Mouse (Mus musculus): ENCODE data around the gene Abcg5.

- no peak for TF ChIP-seq CTCF (IDR thresholded peaks at IDR 0.05; ENCODE audit: insufficient read depth, low read depth, low read length)
- TF ChIP-seq POLR2A (IDR thresholded peaks at IDR 0.05; ENCODE audit: insufficient read depth, low read depth, low read length) = no peak
Measured at GRCm38 (mm10) chr17:84656653-84657421, 26.0 kb downstream of the Abcg5 start.
